In the genomic region with DNA sequence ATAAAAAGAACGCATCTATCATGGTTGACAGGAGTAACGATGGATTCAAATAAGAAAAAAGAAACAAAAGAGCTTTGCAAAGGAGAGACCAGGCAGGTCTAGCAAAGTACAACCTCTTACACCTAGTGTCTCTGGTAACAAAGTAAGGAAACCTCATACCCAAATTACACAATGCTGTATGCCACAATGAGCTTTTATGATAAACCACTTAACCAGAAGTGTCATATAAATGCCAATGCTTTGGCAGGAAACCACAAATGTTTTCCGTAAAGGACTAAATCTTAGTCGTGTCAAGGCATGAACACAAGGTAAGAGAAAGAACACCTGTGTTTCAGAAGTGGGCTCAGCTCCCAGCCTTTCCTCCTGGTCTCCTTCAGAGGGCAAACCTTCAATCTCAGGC, we compare ENCODE assay signal across 25 mouse cellular contexts. TPM values are rescaled to one million over a fixed set of nuclear protein-coding genes. Genes with fewer than 3 reads are reported as not detected.
A peak's percentile ranks its signal among the peaks of the same experiment; 100 is the strongest.
DNase-seq lines count a peak whose midpoint lies in the region; ATAC-seq lines count a peak whose summit lies in the region.
"Had no signal": no experiment of that assay in that cellular context is flagged by ENCODE, and none has a peak within 500 bp of the region (broad histone marks: within the 10 kb centered on the region; RNA-seq: fewer than 3 reads in every experiment).

No protein-coding gene starts in this region.

- H3K36me3 ChIP-seq in midbrain, embryonic 11.5 days (ENCODE audit: control insufficient read depth, insufficient read depth, low read length), result peaks cover 5% of the 10 kb centered on the region; the same call in 1 of the 2 replicates
- H3K36me3 ChIP-seq in midbrain, embryonic 10.5 days, result peaks cover 98% of the 10 kb centered on the region

- no peak overlapping the region for H3K27ac ChIP-seq in midbrain, embryonic 11.5 days (ENCODE audit: low read depth, low read length)
- H3K27ac ChIP-seq in midbrain, embryonic 10.5 days (replicated peaks), result no peak overlapping the region
- H3K27ac ChIP-seq: embryonic facial prominence, embryonic 15.5 days; forebrain, embryonic 12.5 days; forebrain, embryonic 15.5 days; heart, adult 2 months; heart, embryonic 10.5 days; heart, embryonic 13.5 days; hindbrain, embryonic 15.5 days; intestine, embryonic 15.5 days had no signal

- WGBS in midbrain, embryonic 11.5 days, result 95% methylated on average over 4 of the region's 4 CpGs
- 96% methylated on average over 4 of the region's 4 CpGs for WGBS in midbrain, embryonic 10.5 days

- no peaks in the 10 kb centered on the region for H3K4me1 ChIP-seq in midbrain, embryonic 11.5 days (ENCODE audit: control insufficient read depth, insufficient read depth, low read length)
- H3K4me1 ChIP-seq in midbrain, embryonic 10.5 days, result no peaks in the 10 kb centered on the region
- H3K4me1 ChIP-seq: embryonic facial prominence, embryonic 15.5 days; forebrain, embryonic 12.5 days; forebrain, embryonic 15.5 days; heart, embryonic 10.5 days; heart, embryonic 13.5 days; hindbrain, embryonic 15.5 days; intestine, embryonic 15.5 days had no signal

- H3K27me3 ChIP-seq in midbrain, embryonic 11.5 days (ENCODE audit: control insufficient read depth, insufficient read depth, low read length), result no peaks in the 10 kb centered on the region
- no peaks in the 10 kb centered on the region for H3K27me3 ChIP-seq in midbrain, embryonic 10.5 days (ENCODE audit: low read depth, poor library complexity, severe bottlenecking)
- H3K27me3 ChIP-seq: embryonic facial prominence, embryonic 15.5 days; forebrain, embryonic 12.5 days; forebrain, embryonic 15.5 days; heart, embryonic 13.5 days; hindbrain, embryonic 15.5 days; intestine, embryonic 15.5 days had no signal

- DNase-seq in midbrain, embryonic 11.5 days (ENCODE audit: low spot score, missing footprints), result peak; percentile 45
- DNase-seq in midbrain, embryonic 10.5 days (ENCODE audit: low spot score), result no peak
- DNase-seq in CD4-positive helper T cell, adult 2 months (ENCODE audit: low read depth, low spot score), result peak; percentile 38
- DNase-seq in gonadal fat pad, adult 2 months (ENCODE audit: low read depth), result peak; percentile 76
- DNase-seq in left cerebral cortex, adult 9 months (ENCODE audit: low spot score in 2 of 2), result no peak
- DNase-seq in layer of hippocampus, postnatal 10 days (ENCODE audit: low spot score in 2 of 2), result no peak
- DNase-seq: adrenal gland, postnatal 10 days; adrenal gland, postnatal 36 days; cerebellum, adult 11-12 months; cerebellum, adult 8-10 months; cerebellum, postnatal 10 days; cerebellum, postnatal 36 days; embryo, embryonic 11 days; gastrocnemius, postnatal 25 days; heart, adult 2 months; heart, postnatal 14 days; heart, postnatal 4 days had no signal

- ATAC-seq in midbrain, embryonic 11.5 days (ENCODE audit: low FRiP score), result no peak
- ATAC-seq in cerebellum, adult (ENCODE audit: insufficient number of reproducible peaks, low FRiP score, low TSS enrichment), result no peak
- ATAC-seq: forebrain, embryonic 15.5 days; intestine, embryonic 15.5 days had no signal

- no peaks in the 10 kb centered on the region for H3K9me3 ChIP-seq in midbrain, embryonic 11.5 days (ENCODE audit: control insufficient read depth, low read length)
- H3K9me3 ChIP-seq in midbrain, embryonic 10.5 days (replicated peaks), result no peaks in the 10 kb centered on the region
- H3K9me3 ChIP-seq: embryonic facial prominence, embryonic 15.5 days; forebrain, embryonic 12.5 days; forebrain, embryonic 15.5 days; heart, embryonic 10.5 days; heart, embryonic 13.5 days; hindbrain, embryonic 15.5 days; intestine, embryonic 15.5 days had no signal

- no peak overlapping the region for H3K9ac ChIP-seq in midbrain, embryonic 11.5 days (ENCODE audit: low read length)
- H3K9ac ChIP-seq: embryonic facial prominence, embryonic 15.5 days; forebrain, embryonic 12.5 days; forebrain, embryonic 15.5 days; heart, embryonic 13.5 days; hindbrain, embryonic 15.5 days; intestine, embryonic 15.5 days had no signal

- H3K4me2 ChIP-seq in midbrain, embryonic 11.5 days, result no peak overlapping the region
- H3K4me2 ChIP-seq: embryonic facial prominence, embryonic 15.5 days; forebrain, embryonic 12.5 days; forebrain, embryonic 15.5 days; heart, embryonic 13.5 days; hindbrain, embryonic 15.5 days; intestine, embryonic 15.5 days had no signal

- no peak overlapping the region for H3K4me3 ChIP-seq in midbrain, embryonic 11.5 days (ENCODE audit: low read depth, low read length)
- H3K4me3 ChIP-seq in midbrain, embryonic 10.5 days, result no peak overlapping the region
- H3K4me3 ChIP-seq: embryonic facial prominence, embryonic 15.5 days; forebrain, embryonic 12.5 days; forebrain, embryonic 15.5 days; heart, adult 2 months; heart, embryonic 10.5 days; heart, embryonic 13.5 days; hindbrain, embryonic 15.5 days; intestine, embryonic 15.5 days had no signal

RNA-seq across cellular contexts. Expression of a gene that starts 26.9 kb away (rescaled TPM):
- polyA plus RNA-seq in midbrain, embryonic 11.5 days (2014; fragmentation: Nextera tagmentation; extraction: Ambion mirVana), result 35.1 and 36.9 TPM in 2 replicates
- 42.6 and 43.2 TPM in 2 replicates for polyA plus RNA-seq in midbrain, embryonic 10.5 days (2016; fragmentation: Nextera tagmentation; extraction: Ambion mirVana)
- polyA plus RNA-seq in gonadal fat pad, adult 2 months (2012; rRNA removed), result 9.4 and 13.2 TPM in 2 replicates
- 10 to 100 TPM; 29.8 to 31.8 TPM for total RNA-seq in layer of hippocampus, postnatal 10 days (2021)

RNA-seq across cellular contexts. Expression of a gene that starts 27.4 kb away (rescaled TPM):
- 93.6 and 101 TPM in 2 replicates for polyA plus RNA-seq in midbrain, embryonic 11.5 days (2014; fragmentation: Nextera tagmentation; extraction: Ambion mirVana)
- 120 and 133 TPM in 2 replicates for polyA plus RNA-seq in midbrain, embryonic 10.5 days (2016; fragmentation: Nextera tagmentation; extraction: Ambion mirVana)
- polyA plus RNA-seq in gonadal fat pad, adult 2 months (2012; rRNA removed), result 14.7 and 17.2 TPM in 2 replicates
- 10 to 100 TPM; 21.3 to 23.0 TPM for total RNA-seq in layer of hippocampus, postnatal 10 days (2021)

Comparison
In these comparisons a context has a peak if more than half of its experiments do, and no peak if none do; other contexts are left out.
1. DNase-seq: peak in midbrain, embryonic 11.5 days (single experiment), CD4-positive helper T cell, adult 2 months (single experiment) and gonadal fat pad, adult 2 months (single experiment); none in midbrain, embryonic 10.5 days (single experiment), left cerebral cortex, adult 9 months (0 of 2) and layer of hippocampus, postnatal 10 days (0 of 2).